Mouse (Mus musculus) liver, adult 2 months (tissue): ENCODE measurements at regions not wholly inside any gene's neighbourhood (a gene's known extent, or its start where the extent isn't known, plus 50 kb on each side); places are given as distances from the start of the nearest gene placed in this dataset.

Experiments used
- DNase-seq: peaks from one replicate; pipeline ENCODE4 v3.0.0-alpha.2; 2011; ENCODE audit warnings: low read depth, low spot score; ENCODE audit errors: extremely low read depth
- H3K27ac ChIP-seq: fragments of 200-500 bp; replicated peaks from 2 replicates; pipeline ENCODE4 v1.5.1; 2012; ENCODE audit warnings: low read depth, mild to moderate bottlenecking, control low read depth, inconsistent platforms, low read length; ENCODE audit not compliant: insufficient read depth
- H3K27me3 ChIP-seq: fragments of 200-500 bp; 2 replicates; pipeline ENCODE4 v1.6.1; 2012; ENCODE audit warnings: mild to moderate bottlenecking, moderate library complexity, low read length, inconsistent platforms; ENCODE audit not compliant: control insufficient read depth, insufficient read depth
- H3K36me3 ChIP-seq: fragments of 200-500 bp; 2 replicates; pipeline ENCODE4 v1.6.1; 2012; ENCODE audit warnings: low read length, inconsistent platforms; ENCODE audit not compliant: control insufficient read depth, insufficient read depth
- H3K4me1 ChIP-seq: fragments of 200-500 bp; 2 replicates; pipeline ENCODE4 v1.6.1; 2011; ENCODE audit warnings: low read length; ENCODE audit not compliant: control insufficient read depth, insufficient read depth
- H3K4me3 ChIP-seq: fragments of 200-500 bp; 2 replicates; pipeline ENCODE4 v1.5.1; 2011; ENCODE audit warnings: low read depth, mild to moderate bottlenecking, control low read depth, low read length, moderate library complexity; ENCODE audit not compliant: insufficient read depth
- H3K79me2 ChIP-seq: fragments of 200-500 bp; 2 replicates; pipeline ENCODE4 v1.6.1; 2012; ENCODE audit warnings: inconsistent platforms, mild to moderate bottlenecking, low read length, moderate library complexity; ENCODE audit not compliant: control insufficient read depth, insufficient read depth
- H3K9ac ChIP-seq: fragments of 200-500 bp; 2 replicates; pipeline ENCODE4 v1.6.1; 2012; ENCODE audit warnings: low read depth, mild to moderate bottlenecking, control low read depth, inconsistent platforms, low read length
- CTCF ChIP-seq: fragments of 200-500 bp; IDR thresholded peaks from 2 replicates; pipeline ENCODE4 v1.5.1; 2011; ENCODE audit warnings: low read depth, low read length, control low read depth
- POLR2A ChIP-seq: fragments of 200-500 bp; IDR thresholded peaks from 2 replicates; pipeline ENCODE4 v1.6.1; 2011; ENCODE audit warnings: low read length, control low read depth; ENCODE audit not compliant: insufficient read depth; ENCODE audit errors: extremely low read depth
- WGBS: fragments of 180-500 bp; shearing (Covaris S2); methylation state at CpG from one replicate; pipeline ENCODE4 v1.1.7; 2018; 5-methylcytosine and 5-hydroxymethylcytosine counted together

DNA sequence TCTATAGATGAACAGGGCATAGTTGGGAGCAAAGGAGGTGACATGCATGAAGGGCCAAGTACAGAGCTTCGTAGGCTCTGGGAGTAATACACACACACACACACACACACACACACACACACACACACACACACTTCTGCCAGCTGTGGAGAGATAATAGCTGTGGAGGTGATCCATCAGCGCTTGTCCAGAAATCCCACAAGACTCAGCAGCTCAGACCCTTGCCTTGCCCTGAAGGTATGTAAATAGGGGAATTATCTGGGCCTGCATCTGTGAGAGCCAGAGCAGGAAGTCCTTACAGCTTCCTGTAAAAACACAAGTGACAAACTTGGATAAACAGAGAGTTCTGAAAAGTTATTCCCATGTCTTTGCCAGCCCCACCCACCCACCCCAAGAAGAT, 173.6 kb downstream of the Maf start:
- Histone ChIP-seq H3K27me3 (no peaks in the 10 kb centered on the region), H3K4me1 (peaks cover 3% of the 10 kb centered on the region), H3K36me3 (no peaks in the 10 kb centered on the region), H3K79me2 (no peaks in the 10 kb centered on the region), H3K27ac (no peak overlapping the region), H3K9ac (no peak overlapping the region), H3K4me3 (no peak overlapping the region)
- DNase-seq: no peak
- 87% methylated on average over 2 of the region's 2 CpGs for WGBS
- no peak for TF ChIP-seq POLR2A
- TF ChIP-seq CTCF: no peak

DNA sequence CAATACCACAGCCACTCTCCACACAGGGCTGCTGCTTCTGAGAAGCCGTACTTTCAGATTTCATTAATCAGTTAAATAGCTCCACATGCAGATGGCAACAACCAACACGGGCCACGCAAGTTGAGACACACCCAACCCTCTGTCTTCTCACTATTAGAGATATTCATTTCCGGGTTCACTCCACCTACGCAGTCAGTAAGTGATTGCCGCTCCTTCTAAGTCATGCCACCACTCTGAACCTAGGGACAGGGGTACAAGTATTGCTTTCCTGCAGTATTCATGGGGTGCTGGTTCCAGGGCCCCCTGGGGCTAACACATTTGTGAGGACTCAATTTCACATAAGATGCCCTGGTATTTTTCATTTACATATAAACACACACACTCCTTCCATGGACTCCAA, 176.3 kb downstream of the Maf start:
- TF ChIP-seq CTCF (no peak), POLR2A (no peak)
- Histone ChIP-seq H3K4me3 (no peak overlapping the region), H3K79me2 (no peaks in the 10 kb centered on the region), H3K4me1 (peaks cover 3% of the 10 kb centered on the region), H3K27ac (no peak overlapping the region), H3K36me3 (no peaks in the 10 kb centered on the region), H3K27me3 (no peaks in the 10 kb centered on the region), H3K9ac (no peak overlapping the region)
- DNase-seq: no peak
- WGBS: 91% methylated on average over 6 of the region's 6 CpGs

GRCm38 (mm10) chr8:115529568-115530342, 177.8 kb downstream of the Maf start:
- H3K36me3 ChIP-seq: no peaks in the 10 kb centered on the region
- no peaks in the 10 kb centered on the region for H3K79me2 ChIP-seq
- WGBS: 42% methylated on average over 14 of the region's 14 CpGs
- H3K4me1 ChIP-seq: peaks cover 3% of the 10 kb centered on the region
- DNase-seq: peak; percentile 22
- H3K27me3 ChIP-seq: no peaks in the 10 kb centered on the region
- H3K27ac ChIP-seq: 0 out of 2 replicates have a peak overlapping the region, but pooled peaks have one; percentile 19
- no peak overlapping the region for H3K4me3 ChIP-seq
- H3K9ac ChIP-seq: no peak overlapping the region
- TF ChIP-seq POLR2A (no peak), CTCF (no peak)

DNA sequence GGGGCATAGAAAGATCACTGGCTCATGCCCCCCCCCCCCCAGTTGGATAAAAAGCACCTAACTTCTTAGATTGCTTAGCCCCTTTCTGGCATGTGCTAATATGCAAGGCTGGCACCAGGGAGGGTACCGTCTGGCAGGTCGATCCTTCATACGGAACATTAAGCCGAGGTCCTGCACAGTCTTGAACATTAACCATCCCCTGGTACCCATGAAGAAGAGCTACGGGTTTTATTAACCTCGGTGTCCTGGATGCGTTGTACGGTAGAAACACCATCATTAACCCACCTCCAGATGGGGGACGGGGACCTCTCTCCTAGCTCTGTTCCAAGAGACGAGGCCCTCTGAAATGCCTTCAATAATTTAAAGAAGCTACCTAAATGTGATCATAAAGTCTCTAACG, 178.7 kb downstream of the Maf start:
- Histone ChIP-seq H3K4me1 (no peaks in the 10 kb centered on the region; the same call in 1 of the 2 replicates), H3K79me2 (no peaks in the 10 kb centered on the region), H3K4me3 (no peak overlapping the region), H3K9ac (no peak overlapping the region), H3K36me3 (no peaks in the 10 kb centered on the region), H3K27ac (no peak overlapping the region), H3K27me3 (no peaks in the 10 kb centered on the region)
- 94% methylated on average over 11 of the region's 11 CpGs for WGBS
- DNase-seq: no peak
- no peak for TF ChIP-seq POLR2A
- TF ChIP-seq CTCF: no peak

DNA sequence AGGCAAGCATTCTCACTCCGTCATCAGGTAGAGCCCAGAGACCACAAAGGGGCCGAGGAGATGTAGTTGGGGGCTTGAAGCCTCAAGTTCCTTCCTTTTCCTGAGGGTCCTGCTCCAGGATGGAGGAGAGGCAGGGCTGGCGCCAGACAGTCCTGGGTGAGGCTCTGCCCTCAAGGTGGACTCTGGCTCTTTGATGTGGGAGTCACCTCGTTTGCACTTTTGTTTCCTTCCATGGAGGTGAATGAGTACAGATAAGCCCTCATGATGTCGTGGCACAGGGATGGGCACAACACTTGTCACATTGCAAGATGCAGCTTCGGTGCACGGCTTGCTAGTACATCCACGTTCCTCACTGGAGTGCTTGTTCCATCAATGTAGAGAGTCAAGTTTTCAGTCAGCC, 182.4 kb downstream of the Maf start:
- DNase-seq: no peak
- 80% methylated on average over 8 of the region's 8 CpGs for WGBS
- no peaks in the 10 kb centered on the region; the same call in 1 of the 2 replicates for H3K4me1 ChIP-seq
- no peaks in the 10 kb centered on the region for H3K79me2 ChIP-seq
- no peak overlapping the region for H3K27ac ChIP-seq
- H3K36me3 ChIP-seq: no peaks in the 10 kb centered on the region
- no peak overlapping the region for H3K4me3 ChIP-seq
- H3K27me3 ChIP-seq: no peaks in the 10 kb centered on the region
- TF ChIP-seq POLR2A (no peak), CTCF (no peak)
- H3K9ac ChIP-seq: no peak overlapping the region

GRCm38 (mm10) chr8:115524713-115525112, 182.9 kb downstream of the Maf start:
- Histone ChIP-seq H3K4me3 (no peak overlapping the region), H3K27me3 (no peaks in the 10 kb centered on the region), H3K36me3 (no peaks in the 10 kb centered on the region), H3K79me2 (no peaks in the 10 kb centered on the region), H3K4me1 (no peaks in the 10 kb centered on the region; the same call in 1 of the 2 replicates), H3K9ac (no peak overlapping the region), H3K27ac (no peak overlapping the region)
- 52% methylated on average over 8 of the region's 8 CpGs for WGBS
- no peak for DNase-seq
- no peak for TF ChIP-seq CTCF
- TF ChIP-seq POLR2A: no peak
